Mouse (Mus musculus) midbrain, embryonic 14.5 days (tissue): ENCODE data around the gene Catsperg2. TPM values are rescaled to one million over a fixed set of nuclear protein-coding genes. Genes with fewer than 3 reads are reported as not detected.
A peak's percentile ranks its signal among the peaks of the same experiment; 100 is the strongest.
"Not testable (repeated sequence)": the region's sequence is repeated elsewhere in the genome, so short reads cannot be mapped to it uniquely, and the experiment has no call there.

Source experiments
- ATAC-seq: fragments of 200-750 bp; cut with Nextera tagmentation; 2 replicates; pipeline ENCODE4 v1.8.0; 2017; ENCODE audit warnings: moderate number of reproducible peaks, moderate library complexity; ENCODE audit not compliant: low FRiP score, low TSS enrichment
- DNase-seq: peaks from one replicate; pipeline ENCODE4 v3.0.0-alpha.2; 2015
- H3K27ac ChIP-seq: fragments of 300-500 bp; sonication (generic); replicated peaks from 2 replicates; pipeline ENCODE4 v1.5.1; 2014; ENCODE audit warnings: mild to moderate bottlenecking, low read depth, low read length, moderate library complexity
- H3K27me3 ChIP-seq: fragments of 300-500 bp; sonication (generic); 2 replicates; pipeline ENCODE4 v1.6.1; 2014; ENCODE audit warnings: low read length, control low read depth, mixed read lengths; ENCODE audit not compliant: control insufficient read depth, insufficient read depth
- H3K36me3 ChIP-seq: fragments of 300-500 bp; sonication (generic); 2 replicates; pipeline ENCODE4 v1.6.1; 2014; ENCODE audit warnings: low read length, control low read depth; ENCODE audit not compliant: control insufficient read depth, insufficient read depth
- H3K4me1 ChIP-seq: fragments of 300-500 bp; sonication (generic); 2 replicates; pipeline ENCODE4 v1.6.1; 2014; ENCODE audit warnings: mild to moderate bottlenecking, antibody characterized with exemption, low read length, control low read depth; ENCODE audit not compliant: control insufficient read depth, insufficient read depth
- H3K4me2 ChIP-seq: fragments of 300-500 bp; sonication (generic); 2 replicates; pipeline ENCODE4 v1.6.1; 2014; ENCODE audit warnings: mild to moderate bottlenecking, low read length, moderate library complexity
- H3K4me3 ChIP-seq: fragments of 300-500 bp; sonication (generic); replicated peaks from 2 replicates; pipeline ENCODE4 v1.5.1; 2014; ENCODE audit warnings: low read depth, low read length
- H3K9ac ChIP-seq: fragments of 300-500 bp; sonication (generic); replicated peaks from 2 replicates; pipeline ENCODE4 v1.6.1; 2014; ENCODE audit warnings: mild to moderate bottlenecking, low read length, moderate library complexity
- H3K9me3 ChIP-seq: fragments of 300-500 bp; sonication (generic); 2 replicates; pipeline ENCODE4 v1.6.1; 2016; ENCODE audit warnings: low read length, control low read depth, mixed read lengths; ENCODE audit not compliant: control insufficient read depth
- WGBS: fragments of 180-500 bp; shearing (Covaris S2); extraction: QIAGEN DNeasy Blood & Tissue Kit; methylation state at CpG from one replicate; pipeline ENCODE4 v1.1.7; 2014; 5-methylcytosine and 5-hydroxymethylcytosine counted together
- polyA plus RNA-seq: library from polyadenylated mRNA; unstranded; fragments of >200 nt; fragmentation: Nextera tagmentation; extraction: Ambion mirVana; gene quantifications from 2 replicates; pipeline ENCODE4 v1.2.1, GENCODE M21; 2014

Gene Catsperg2
- 0.55 and 0.77 TPM in 2 replicates for polyA plus RNA-seq

- H3K27me3 ChIP-seq, H3K4me2 ChIP-seq, H3K27ac ChIP-seq, H3K9me3 ChIP-seq, ATAC-seq, H3K4me3 ChIP-seq, H3K36me3 ChIP-seq, H3K4me1 ChIP-seq, H3K9ac ChIP-seq: not testable (repeated sequence)
- peak; percentile 31 for DNase-seq
- 48% methylated on average over 11 of the region's 11 CpGs for WGBS
These were observed at the start of gene Catsperg2 for GRCm38 (mm10) chr7:29726860-29727259. Gene Catsperg2, minus strand, starts transcription at chr7:29727032.

GRCm38 (mm10) chr7:29776568-29776967 is 49.7 kb upstream of the Catsperg2 start:
- Histone ChIP-seq H3K27ac (no peak overlapping the region), H3K9me3 (no peaks in the 10 kb centered on the region), H3K4me3 (no peak overlapping the region), H3K4me2 (no peak overlapping the region), H3K27me3 (no peaks in the 10 kb centered on the region), H3K4me1 (no peaks in the 10 kb centered on the region), H3K9ac (no peak overlapping the region), H3K36me3 (peaks cover 79% of the 10 kb centered on the region)
- no peak for ATAC-seq
- WGBS: 97% methylated on average over 19 of the region's 19 CpGs
- DNase-seq: no peak

GRCm38 (mm10) chr7:29774371-29774770 is 47.5 kb upstream of the Catsperg2 start:
- peaks cover 3% of the 10 kb centered on the region for H3K4me1 ChIP-seq
- H3K9me3 ChIP-seq: no peaks in the 10 kb centered on the region
- H3K27me3 ChIP-seq: no peaks in the 10 kb centered on the region
- no peak overlapping the region for H3K27ac ChIP-seq
- H3K4me2 ChIP-seq: no peak overlapping the region
- H3K36me3 ChIP-seq: peaks cover 71% of the 10 kb centered on the region
- DNase-seq (no peak), ATAC-seq (no peak)
- H3K4me3 ChIP-seq: no peak overlapping the region
- 92% methylated on average over 3 of the region's 3 CpGs for WGBS
- no peak overlapping the region for H3K9ac ChIP-seq

GRCm38 (mm10) chr7:29773503-29773902 is 46.7 kb upstream of the Catsperg2 start:
- H3K9me3 ChIP-seq: no peaks in the 10 kb centered on the region
- peaks cover 64% of the 10 kb centered on the region for H3K36me3 ChIP-seq
- DNase-seq: no peak
- H3K27me3 ChIP-seq: no peaks in the 10 kb centered on the region
- H3K4me3 ChIP-seq: no peak overlapping the region
- H3K4me2 ChIP-seq: no peak overlapping the region
- peaks cover 7% of the 10 kb centered on the region for H3K4me1 ChIP-seq
- H3K27ac ChIP-seq: no peak overlapping the region
- ATAC-seq: no peak
- no peak overlapping the region for H3K9ac ChIP-seq
- WGBS: 92% methylated on average over 7 of the region's 7 CpGs

DNA sequence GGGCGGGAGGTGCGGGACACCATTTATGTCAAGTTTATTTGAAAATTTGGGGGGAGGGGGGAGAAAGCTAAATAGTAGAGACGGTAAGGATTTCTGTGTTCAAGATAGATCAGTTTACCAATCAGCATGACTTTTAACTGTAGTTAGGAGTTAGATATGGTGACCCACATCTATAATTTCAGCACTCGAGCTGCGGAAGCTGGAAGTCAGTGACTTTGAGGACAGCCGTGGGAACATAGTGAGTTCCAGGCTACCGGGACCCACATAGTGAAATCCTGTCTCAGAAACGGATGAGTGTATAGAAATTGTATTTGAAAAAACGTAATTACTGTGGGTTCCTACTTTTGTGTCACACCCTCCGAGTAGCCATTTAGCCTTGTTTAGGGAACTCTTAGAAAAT is 42.1 kb upstream of the Catsperg2 start:
- no peak overlapping the region for H3K27ac ChIP-seq
- H3K27me3 ChIP-seq: no peaks in the 10 kb centered on the region
- no peaks in the 10 kb centered on the region for H3K9me3 ChIP-seq
- DNase-seq (no peak), ATAC-seq (no peak)
- peaks cover 10% of the 10 kb centered on the region for H3K4me1 ChIP-seq
- peaks cover 20% of the 10 kb centered on the region for H3K36me3 ChIP-seq
- peak overlapping the region; percentile 58 for H3K4me2 ChIP-seq
- H3K9ac ChIP-seq: peak overlapping the region; percentile 55
- 7% methylated on average over 10 of the region's 10 CpGs for WGBS
- peak overlapping the region; percentile 63 for H3K4me3 ChIP-seq

DNA sequence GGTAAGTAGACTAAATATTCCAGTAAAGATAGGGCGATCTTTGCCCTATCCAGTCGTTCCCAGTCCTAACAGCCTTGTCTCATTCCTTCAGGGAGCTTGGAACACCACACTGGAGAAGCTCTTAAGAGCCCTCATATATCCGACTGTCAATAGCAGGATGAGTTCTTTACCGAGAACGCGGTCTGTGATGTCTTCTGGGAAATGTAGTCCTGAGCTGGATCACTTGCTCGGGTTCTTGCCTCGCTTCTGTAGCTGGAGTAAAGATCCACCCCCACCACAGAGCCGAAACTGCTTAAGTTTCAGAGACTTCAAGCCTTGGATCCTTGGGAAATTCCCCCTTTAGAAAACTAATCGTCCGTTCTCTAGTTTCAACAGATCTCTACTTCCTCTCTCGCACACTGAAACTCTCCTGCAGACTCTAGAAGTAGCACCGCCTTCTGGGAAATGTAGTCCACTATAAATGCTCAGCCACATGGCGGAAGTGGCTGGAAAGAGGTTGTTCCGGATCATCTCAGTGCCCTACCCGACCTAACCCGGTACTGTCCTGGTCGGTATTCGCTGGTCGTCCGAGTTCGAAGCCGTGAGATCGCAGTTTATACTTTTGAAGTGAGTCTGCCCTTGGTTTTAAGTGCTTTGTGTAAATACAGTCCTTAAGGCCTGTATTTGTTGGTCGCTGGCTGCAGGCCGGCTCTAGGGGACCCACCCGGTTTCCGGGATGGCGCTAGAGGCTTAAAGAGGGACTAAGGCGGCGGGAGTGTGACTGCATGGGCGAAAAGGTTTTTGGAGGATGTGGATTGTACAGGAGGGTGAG is 41.5 kb upstream of the Catsperg2 start, which contains the start of gene Zfp84:
TSS of gene Zfp84 (plus strand) at position 463 of the 811 bp plus-strand sequence.
- peak; percentile 94 for ATAC-seq
- under 1% methylated on average over 32 of the region's 32 CpGs for WGBS

DNA sequence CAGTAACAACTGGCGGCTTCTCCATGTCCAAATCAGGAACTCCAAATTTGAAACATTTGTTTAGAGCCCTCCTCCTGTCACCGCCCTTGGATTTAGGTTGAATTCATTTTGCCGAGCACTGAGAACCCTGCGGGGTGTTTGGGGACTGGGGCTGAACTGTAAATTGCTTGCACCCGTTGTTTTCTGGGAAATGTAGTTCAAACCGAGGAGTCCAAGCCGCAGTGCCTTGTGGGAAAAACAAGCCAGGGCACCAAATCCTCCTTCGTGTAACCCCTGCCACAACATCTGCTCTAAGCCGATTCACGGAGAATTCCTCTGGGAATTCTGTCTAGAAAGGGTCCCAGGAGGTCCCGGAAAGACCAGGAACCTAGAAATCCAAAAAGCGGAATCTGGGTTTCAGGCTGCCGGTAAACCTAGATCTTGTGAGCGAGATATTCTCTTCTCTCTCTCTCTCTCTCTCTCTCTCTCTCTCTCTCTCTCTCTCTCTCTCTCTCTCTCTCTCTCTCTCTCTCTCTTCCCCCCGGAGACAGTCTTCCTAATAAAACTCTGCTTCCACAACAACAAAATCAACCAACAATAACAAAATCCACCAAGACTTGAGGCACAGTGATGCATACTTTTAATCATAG is 40.3 kb upstream of the Catsperg2 start:
- peak overlapping the region; percentile 58 for H3K27ac ChIP-seq
- peak; percentile 93 for DNase-seq
- peak overlapping the region; percentile 50 for H3K9ac ChIP-seq
- H3K4me1 ChIP-seq: peaks cover 10% of the 10 kb centered on the region
- peaks cover 4% of the 10 kb centered on the region for H3K36me3 ChIP-seq
- H3K9me3 ChIP-seq: no peaks in the 10 kb centered on the region
- WGBS: 1% methylated on average over 15 of the region's 15 CpGs
- ATAC-seq: peak; percentile 70; the same call in 1 of the 2 replicates
- H3K4me2 ChIP-seq: peak overlapping the region; percentile 58
- no peaks in the 10 kb centered on the region for H3K27me3 ChIP-seq
- H3K4me3 ChIP-seq: peak overlapping the region; percentile 63

More for the DNA sequence above, 41.5 kb upstream of the Catsperg2 start, which contains the start of gene Zfp84:
- peak within 1 kb of the TSS; percentile 58 for H3K4me2 ChIP-seq
- peak; percentile 95 for DNase-seq
- no peaks in the 10 kb centered on the region for H3K27me3 ChIP-seq
- no peaks in the 10 kb centered on the region for H3K9me3 ChIP-seq
- H3K9ac ChIP-seq: peak within 1 kb of the TSS; percentile 55
- H3K4me3 ChIP-seq: peak within 1 kb of the TSS; percentile 63
- H3K36me3 ChIP-seq: peaks cover 13% of the 10 kb centered on the region
- H3K27ac ChIP-seq: peak within 1 kb of the TSS; percentile 66
- H3K4me1 ChIP-seq: peaks cover 10% of the 10 kb centered on the region

GRCm38 (mm10) chr7:29764702-29765101 is 37.9 kb upstream of the Catsperg2 start:
- H3K4me2 ChIP-seq: no peak overlapping the region
- DNase-seq: no peak
- H3K27me3 ChIP-seq: no peaks in the 10 kb centered on the region
- peaks cover 10% of the 10 kb centered on the region for H3K4me1 ChIP-seq
- no peaks in the 10 kb centered on the region for H3K9me3 ChIP-seq
- WGBS: 81% methylated on average over 7 of the region's 7 CpGs
- no peak overlapping the region for H3K9ac ChIP-seq
- no peak overlapping the region for H3K4me3 ChIP-seq
- no peak overlapping the region for H3K27ac ChIP-seq
- no peaks in the 10 kb centered on the region for H3K36me3 ChIP-seq
- ATAC-seq: no peak
